Mouse (Mus musculus) ES-Bruce4 (cell line): ENCODE measurements around the gene Rpl14. TPM values are rescaled to one million over a fixed set of nuclear protein-coding genes. Genes with fewer than 3 reads are reported as not detected.

Source experiments
- H3K27ac ChIP-seq: 2 replicates; pipeline ENCODE4 v1.5.1; 2012; ENCODE audit warnings: low read length, inconsistent platforms; ENCODE audit not compliant: insufficient read depth
- H3K27me3 ChIP-seq: 2 replicates; pipeline ENCODE4 v1.6.1; 2012; ENCODE audit warnings: mild to moderate bottlenecking, low read length, inconsistent platforms; ENCODE audit not compliant: control insufficient read depth, poor library complexity, insufficient read depth, severe bottlenecking
- H3K36me3 ChIP-seq: 2 replicates; pipeline ENCODE4 v1.6.1; 2012; ENCODE audit warnings: inconsistent platforms, mild to moderate bottlenecking, low read length, moderate library complexity; ENCODE audit not compliant: control insufficient read depth, poor library complexity, insufficient read depth, severe bottlenecking
- H3K4me1 ChIP-seq: one replicate; pipeline ENCODE4 v1.8.1; 2011; ENCODE audit warnings: low read length; ENCODE audit not compliant: control insufficient read depth, insufficient read depth
- H3K4me3 ChIP-seq: 2 replicates; pipeline ENCODE4 v1.5.1; 2011; ENCODE audit warnings: low read depth, mild to moderate bottlenecking, low read length
- H3K9ac ChIP-seq: 2 replicates; pipeline ENCODE4 v1.6.1; 2012; ENCODE audit warnings: low read depth, mild to moderate bottlenecking, inconsistent platforms; ENCODE audit not compliant: poor library complexity, severe bottlenecking
- H3K9me3 ChIP-seq: replicated peaks from 2 replicates; pipeline ENCODE4 v1.6.1; 2012; ENCODE audit warnings: mild to moderate bottlenecking, low read length, inconsistent platforms; ENCODE audit not compliant: control insufficient read depth, poor library complexity, insufficient read depth, severe bottlenecking
- CTCF ChIP-seq: IDR thresholded peaks from one replicate; pipeline ENCODE4 v1.8.1; 2011; ENCODE audit warnings: low read depth, low read length
- EP300 ChIP-seq: IDR thresholded peaks from 2 replicates; pipeline ENCODE4 v1.6.1; 2011; ENCODE audit warnings: low read depth, low read length; ENCODE audit not compliant: insufficient read depth
- POLR2A ChIP-seq: IDR thresholded peaks from one replicate; pipeline ENCODE4 v1.8.1; 2011; ENCODE audit warnings: low read length; ENCODE audit not compliant: insufficient read depth
- polyA plus RNA-seq: library from polyadenylated mRNA; stranded (reverse); fragments of >200 nt; gene quantifications from 2 replicates; pipeline ENCODE4 v1.2.4, GENCODE M21; 2011; ENCODE audit warnings: low read depth; ENCODE audit not compliant: missing spikeins, insufficient read depth, insufficient read length

Gene Rpl14
- polyA plus RNA-seq, 1 experiment, result 1,061 TPM

GRCm38 (mm10) chr9:120568917-120569316 is 2.3 kb upstream of the Rpl14 start:
- Histone ChIP-seq H3K9ac (no peak overlapping the region), H3K27ac (no peak overlapping the region), H3K27me3 (no peaks in the 10 kb centered on the region), H3K36me3 (peaks cover 21% of the 10 kb centered on the region), H3K4me3 (no peak overlapping the region), H3K4me1 (no peaks in the 10 kb centered on the region), H3K9me3 (no peaks in the 10 kb centered on the region)
- no peak for TF ChIP-seq EP300
- TF ChIP-seq CTCF, result no peak
- TF ChIP-seq POLR2A, result no peak

GRCm38 (mm10) chr9:120569721-120570333 is 1.4 kb upstream of the Rpl14 start:
- H3K4me3 ChIP-seq, result peak overlapping the region; percentile 43
- H3K9me3 ChIP-seq, result no peaks in the 10 kb centered on the region
- H3K9ac ChIP-seq, result peak overlapping the region; percentile 97
- H3K36me3 ChIP-seq, result peaks cover 30% of the 10 kb centered on the region
- peak overlapping the region; percentile 22; the same call in 1 of the 2 replicates for H3K27ac ChIP-seq
- H3K4me1 ChIP-seq, result no peaks in the 10 kb centered on the region
- TF ChIP-seq EP300 (no peak), CTCF (no peak), POLR2A (no peak)
- no peaks in the 10 kb centered on the region for H3K27me3 ChIP-seq

GRCm38 (mm10) chr9:120570334-120570725 is 914 bp upstream of the Rpl14 start:
- H3K9ac ChIP-seq, result peak overlapping the region; percentile 97
- H3K4me1 ChIP-seq, result no peaks in the 10 kb centered on the region
- H3K4me3 ChIP-seq, result peak overlapping the region; percentile 58
- H3K27me3 ChIP-seq, result no peaks in the 10 kb centered on the region
- H3K9me3 ChIP-seq, result no peaks in the 10 kb centered on the region
- H3K27ac ChIP-seq, result no peak overlapping the region
- peaks cover 35% of the 10 kb centered on the region for H3K36me3 ChIP-seq
- no peak for TF ChIP-seq POLR2A
- TF ChIP-seq CTCF, result no peak
- TF ChIP-seq EP300, result no peak

GRCm38 (mm10) chr9:120571593-120572385 is 545 bp downstream of the Rpl14 start:
- Histone ChIP-seq H3K4me3 (peak overlapping the region; percentile 95), H3K27me3 (no peaks in the 10 kb centered on the region), H3K4me1 (no peaks in the 10 kb centered on the region), H3K9ac (peak overlapping the region; percentile 97), H3K9me3 (no peaks in the 10 kb centered on the region), H3K27ac (peak overlapping the region; percentile 35), H3K36me3 (peaks cover 40% of the 10 kb centered on the region)
- TF ChIP-seq POLR2A (no peak), EP300 (no peak), CTCF (no peak)

- no peaks in the 10 kb centered on the region for H3K27me3 ChIP-seq
- no peaks in the 10 kb centered on the region for H3K9me3 ChIP-seq
- H3K27ac ChIP-seq, result peak overlapping the region; percentile 69
- H3K4me1 ChIP-seq, result no peaks in the 10 kb centered on the region
- no peak overlapping the region for H3K4me3 ChIP-seq
- H3K9ac ChIP-seq, result no peak overlapping the region
- TF ChIP-seq EP300 (no peak), CTCF (peak; percentile 14)
- peaks cover 40% of the 10 kb centered on the region for H3K36me3 ChIP-seq
These were observed 4.8 kb downstream of the Rpl14 start for GRCm38 (mm10) chr9:120575748-120576661.
